Mouse (Mus musculus): ENCODE measurements at regions not wholly inside any gene's neighbourhood (a gene's known extent, or its start where the extent isn't known, plus 50 kb on each side); places are given as distances from the start of the nearest gene placed in this dataset.

GRCm38 (mm10) chr3:31585971-31586370 lies 275.8 kb upstream of the Slc7a14 start:
- TF ChIP-seq CTCF (IDR thresholded peaks at IDR 0.05; ENCODE audit: low read depth) (peak; percentile 43), EP300 (optimal IDR thresholded peaks at IDR 0.05) (no peak)
